Mouse (Mus musculus) brain, embryonic 14.5 days (tissue): ENCODE results near the gene Nckap5l.

ENCODE experiments used
- CTCF ChIP-seq: fragments of 200-500 bp; IDR thresholded peaks from 2 replicates; pipeline ENCODE4 v1.5.1; 2012; ENCODE audit warnings: inconsistent platforms, mild to moderate bottlenecking, moderate library complexity, borderline replicate concordance; ENCODE audit not compliant: insufficient read depth, insufficient read length; ENCODE audit errors: extremely low read depth
- POLR2A ChIP-seq: fragments of 200-500 bp; IDR thresholded peaks from 2 replicates; pipeline ENCODE4 v1.6.1; 2012; ENCODE audit warnings: mild to moderate bottlenecking, inconsistent platforms, borderline replicate concordance; ENCODE audit not compliant: poor library complexity, insufficient read depth, insufficient read length, severe bottlenecking; ENCODE audit errors: extremely low read depth

GRCm38 (mm10) chr15:99473801-99474575 is 16.4 kb upstream of the Nckap5l start:
- 0 out of 2 replicates have a peak, but pooled peaks have one; percentile 23 for TF ChIP-seq POLR2A
- TF ChIP-seq CTCF, result no peak
